Mouse (Mus musculus): ENCODE data around the gene Ttc23l. TPM values are rescaled to one million over a fixed set of nuclear protein-coding genes. Genes with fewer than 3 reads are reported as not detected.

Ttc23l gene
- polyA plus RNA-seq, 1 experiment from 2014 or later: not detected

GRCm38 (mm10) chr15:10469641-10470150, 88.8 kb downstream of the Ttc23l start:
- H3K4me2 ChIP-seq (replicated peaks): peak overlapping the region; percentile 75
- H3K9me3 ChIP-seq: no peaks in the 10 kb centered on the region
- H3K9ac ChIP-seq (replicated peaks): peak overlapping the region; percentile 86
- peak overlapping the region; percentile 83 for H3K27ac ChIP-seq (replicated peaks)
- H3K36me3 ChIP-seq: peaks cover 4% of the 10 kb centered on the region; the same call in 1 of the 2 replicates
- no peaks in the 10 kb centered on the region for H3K27me3 ChIP-seq
- peak overlapping the region; percentile 96 for H3K4me3 ChIP-seq
- ATAC-seq (replicated peaks): peak; percentile 34
- peaks cover 19% of the 10 kb centered on the region for H3K4me1 ChIP-seq
- under 1% methylated on average over 40 of the region's 40 CpGs for WGBS

GRCm38 (mm10) chr15:10468761-10469160, 89.7 kb downstream of the Ttc23l start:
- Histone ChIP-seq H3K27ac (replicated peaks) (no peak overlapping the region), H3K4me2 (replicated peaks) (0 out of 2 replicates have a peak overlapping the region, but pooled peaks have one; percentile 75), H3K4me3 (no peak overlapping the region), H3K27me3 (no peaks in the 10 kb centered on the region), H3K9ac (replicated peaks) (no peak overlapping the region), H3K4me1 (peaks cover 19% of the 10 kb centered on the region), H3K36me3 (no peaks in the 10 kb centered on the region), H3K9me3 (no peaks in the 10 kb centered on the region)
- no peak for ATAC-seq (replicated peaks)
- WGBS: 85% methylated on average over 3 of the region's 3 CpGs

DNA sequence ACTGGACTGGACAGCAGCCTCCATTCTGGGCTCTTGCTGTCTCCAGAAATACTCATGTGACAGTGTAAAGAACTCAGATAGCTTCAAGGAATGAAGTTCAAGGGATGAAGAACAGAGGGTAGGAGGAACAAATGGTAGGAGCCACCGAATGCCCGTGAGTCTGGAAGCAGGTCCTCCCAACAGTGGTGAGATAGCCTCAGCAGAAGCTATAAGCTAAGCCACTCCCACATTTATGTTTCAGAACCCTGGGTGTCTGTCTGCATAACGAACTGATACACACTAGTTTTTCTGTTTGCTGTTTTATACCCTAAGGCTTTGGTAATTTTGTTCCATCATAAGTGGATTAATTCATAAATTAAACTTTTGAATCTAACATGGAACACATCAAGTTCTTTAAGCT, 93.8 kb downstream of the Ttc23l start:
- ATAC-seq (replicated peaks): no peak
- Histone ChIP-seq H3K36me3 (peaks cover 22% of the 10 kb centered on the region), H3K4me2 (replicated peaks) (no peak overlapping the region), H3K4me1 (peaks cover 16% of the 10 kb centered on the region), H3K27ac (replicated peaks) (no peak overlapping the region), H3K27me3 (no peaks in the 10 kb centered on the region), H3K4me3 (no peak overlapping the region), H3K9me3 (no peaks in the 10 kb centered on the region), H3K9ac (replicated peaks) (no peak overlapping the region)
- 93% methylated on average over 3 of the region's 3 CpGs for WGBS

GRCm38 (mm10) chr15:10463555-10463954, 94.9 kb downstream of the Ttc23l start:
- WGBS: 91% methylated on average over 5 of the region's 5 CpGs
- no peak for ATAC-seq (replicated peaks)

GRCm38 (mm10) chr15:10460986-10461385, 97.5 kb downstream of the Ttc23l start:
- H3K4me3 ChIP-seq: no peak overlapping the region
- H3K4me1 ChIP-seq: no peaks in the 10 kb centered on the region
- no peak overlapping the region for H3K9ac ChIP-seq (replicated peaks)
- H3K36me3 ChIP-seq: peaks cover 42% of the 10 kb centered on the region
- H3K27ac ChIP-seq (replicated peaks): no peak overlapping the region
- H3K4me2 ChIP-seq (replicated peaks): no peak overlapping the region
- no peaks in the 10 kb centered on the region for H3K9me3 ChIP-seq
- no peak for ATAC-seq (replicated peaks)
- no peaks in the 10 kb centered on the region for H3K27me3 ChIP-seq
- WGBS: 93% methylated on average over 12 of the region's 12 CpGs

More at GRCm38 (mm10) chr15:10463555-10463954, 94.9 kb downstream of the Ttc23l start:
- Histone ChIP-seq H3K9ac (replicated peaks) (no peak overlapping the region), H3K9me3 (no peaks in the 10 kb centered on the region), H3K27me3 (no peaks in the 10 kb centered on the region), H3K4me3 (no peak overlapping the region), H3K27ac (replicated peaks) (no peak overlapping the region), H3K4me1 (peaks cover 5% of the 10 kb centered on the region), H3K4me2 (replicated peaks) (no peak overlapping the region), H3K36me3 (peaks cover 30% of the 10 kb centered on the region)

Other genes with a start within 250 kb of the Ttc23l start
- gene Gm21973, start 233.3 kb downstream of the Ttc23l start, polyA plus RNA-seq (2015; fragmentation: Nextera tagmentation; extraction: Ambion mirVana): not detected in 2 replicates
- not detected in 2 replicates for gene Agxt2, start 200.1 kb downstream of the Ttc23l start, polyA plus RNA-seq (2015; fragmentation: Nextera tagmentation; extraction: Ambion mirVana)
- gene Dnajc21, start 88.2 kb downstream of the Ttc23l start, polyA plus RNA-seq (2015; fragmentation: Nextera tagmentation; extraction: Ambion mirVana): 9.7 and 9.9 TPM in 2 replicates
- gene Brix1, start 72.7 kb downstream of the Ttc23l start, polyA plus RNA-seq (2015; fragmentation: Nextera tagmentation; extraction: Ambion mirVana): 78.5 and 79.3 TPM in 2 replicates
- 30.0 and 35.5 TPM in 2 replicates for gene Rad1, start 72.7 kb downstream of the Ttc23l start, polyA plus RNA-seq (2015; fragmentation: Nextera tagmentation; extraction: Ambion mirVana)
- gene Rai14, start 156.0 kb upstream of the Ttc23l start, polyA plus RNA-seq (2015; fragmentation: Nextera tagmentation; extraction: Ambion mirVana): 37.4 and 38.2 TPM in 2 replicates